Mouse (Mus musculus) urinary bladder, postnatal 25 days (tissue): ENCODE data around the gene Primpol.
A peak's percentile ranks its signal among the peaks of the same experiment; 100 is the strongest.

Experiments
- DNase-seq: peaks from one replicate; pipeline ENCODE4 v3.0.0; 2022; ENCODE audit warnings: low spot score

Primpol gene

DNA sequence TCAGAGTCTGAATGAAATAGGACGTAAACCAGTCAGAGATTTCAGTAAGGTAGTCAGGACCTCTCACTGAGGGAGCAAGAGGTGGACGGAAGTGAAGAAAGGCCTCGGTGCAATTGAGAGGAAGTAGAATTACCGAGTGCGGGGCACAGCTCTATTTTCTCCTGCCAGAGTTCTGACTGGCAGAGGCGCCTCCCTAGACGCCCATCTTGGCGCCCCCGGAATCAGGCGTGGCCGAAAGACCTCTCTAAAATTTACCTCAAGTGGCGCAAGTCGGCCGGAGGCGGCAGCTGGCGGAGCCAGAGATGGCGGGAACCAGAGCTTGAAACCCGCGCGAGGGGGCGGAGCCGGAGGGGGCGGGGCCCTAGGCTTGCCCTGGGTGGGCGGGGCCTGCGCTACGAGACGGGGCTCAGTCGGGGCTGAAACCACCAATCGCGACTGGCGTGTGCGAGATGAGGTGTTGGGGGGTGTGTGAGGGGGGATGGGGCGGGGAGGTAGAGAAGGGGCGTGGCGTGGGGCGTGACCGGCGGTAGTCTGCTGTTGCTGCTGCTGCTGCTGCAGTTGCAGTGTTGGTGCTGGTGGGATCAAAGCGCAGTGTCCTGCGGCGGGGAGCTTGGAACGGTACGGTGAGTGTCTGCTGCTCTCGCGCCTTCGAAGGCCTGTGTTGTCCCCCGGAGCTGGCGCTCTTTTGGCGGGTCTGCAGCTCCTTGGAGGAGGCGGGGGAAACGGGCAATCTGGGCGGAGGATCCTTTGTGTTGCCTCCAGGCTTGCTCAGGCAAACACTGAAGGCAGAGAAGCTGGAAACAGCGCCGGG, at the start of gene Primpol, which contains the start of gene Casp3:
Gene Primpol (minus strand): TSS at position 334 of the 811 bp plus-strand sequence.
Gene Casp3 (plus strand): TSS at position 413 of the 811 bp plus-strand sequence.
- DNase-seq = peak; percentile 95

DNA sequence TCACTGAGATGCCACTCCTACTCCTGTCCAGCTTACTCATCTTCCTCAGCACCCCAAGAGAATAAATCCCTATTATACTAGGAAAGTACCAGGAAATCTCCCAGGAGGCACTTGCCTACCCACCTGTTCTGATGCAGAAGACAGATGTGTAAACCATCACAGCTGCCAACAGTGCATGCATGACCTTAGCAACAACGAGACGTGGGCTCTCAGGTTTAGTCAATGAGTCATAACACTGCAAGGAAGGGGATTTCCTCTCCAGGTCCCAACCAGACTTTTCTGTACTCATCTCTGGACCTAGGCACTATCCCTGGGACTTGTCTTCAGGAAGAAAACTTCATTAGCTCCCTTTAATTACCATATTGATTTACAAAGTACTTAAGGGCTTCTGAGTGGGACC, 38.9 kb upstream of the Primpol start:
- no peak for DNase-seq

DNA sequence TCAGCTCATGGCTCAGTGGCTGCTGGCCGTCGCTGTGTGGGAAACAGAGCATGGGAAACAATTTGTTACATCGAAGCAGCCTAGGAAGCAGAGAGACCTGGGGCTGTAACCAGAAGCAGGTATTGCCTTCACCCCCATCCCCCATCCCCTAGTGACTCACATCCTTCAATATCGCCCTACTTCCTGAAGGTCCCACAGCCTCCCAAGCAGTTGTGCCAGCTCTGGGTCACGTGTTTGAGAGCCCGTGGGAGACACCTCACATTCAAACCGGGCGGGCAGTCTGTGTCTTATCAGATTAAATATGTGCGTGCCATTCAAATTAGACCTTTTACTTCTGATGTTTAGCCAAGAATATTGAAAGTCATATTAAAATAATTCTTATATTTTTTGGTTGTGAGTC, 34.9 kb upstream of the Primpol start:
- peak; percentile 24 for DNase-seq

DNA sequence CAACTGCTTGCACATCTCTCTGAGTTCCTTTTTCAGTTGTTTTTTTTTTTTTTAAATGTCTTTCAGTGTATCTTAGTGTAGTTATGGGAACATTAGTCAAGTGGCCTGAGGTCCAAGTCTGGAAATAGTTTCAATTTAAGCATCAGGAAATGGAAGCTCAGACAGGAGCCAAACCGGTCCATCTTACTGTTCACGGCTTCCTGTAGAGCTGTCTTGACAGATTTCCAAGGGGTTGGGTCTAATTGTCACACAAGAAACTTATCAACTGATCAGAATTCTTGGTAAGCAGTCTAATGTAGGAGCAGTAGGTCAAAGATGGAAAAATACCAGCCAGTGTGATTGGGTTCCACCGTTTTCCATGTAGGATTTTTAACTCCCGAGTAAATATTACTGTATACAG, 31.4 kb upstream of the Primpol start:
- DNase-seq = no peak

DNA sequence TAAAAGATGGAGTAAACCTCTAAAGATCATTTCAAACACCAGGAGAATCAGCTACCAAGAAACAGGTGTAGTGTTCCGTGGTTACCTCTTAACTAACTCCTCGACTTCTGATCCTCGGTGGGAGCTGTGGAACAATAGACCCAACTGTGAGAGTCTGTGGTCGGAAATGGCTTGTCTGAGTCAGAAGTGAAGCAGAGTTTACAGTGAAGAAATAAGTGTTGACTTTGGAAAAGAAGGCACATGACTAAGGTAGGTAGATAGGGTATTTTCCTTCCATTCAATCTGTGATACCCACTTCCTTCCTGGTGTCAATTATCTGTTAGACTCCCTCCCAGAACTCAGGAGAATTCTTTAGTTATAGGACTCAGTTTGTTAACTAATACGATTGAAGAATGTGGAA, 24.3 kb upstream of the Primpol start:
- no peak for DNase-seq

DNA sequence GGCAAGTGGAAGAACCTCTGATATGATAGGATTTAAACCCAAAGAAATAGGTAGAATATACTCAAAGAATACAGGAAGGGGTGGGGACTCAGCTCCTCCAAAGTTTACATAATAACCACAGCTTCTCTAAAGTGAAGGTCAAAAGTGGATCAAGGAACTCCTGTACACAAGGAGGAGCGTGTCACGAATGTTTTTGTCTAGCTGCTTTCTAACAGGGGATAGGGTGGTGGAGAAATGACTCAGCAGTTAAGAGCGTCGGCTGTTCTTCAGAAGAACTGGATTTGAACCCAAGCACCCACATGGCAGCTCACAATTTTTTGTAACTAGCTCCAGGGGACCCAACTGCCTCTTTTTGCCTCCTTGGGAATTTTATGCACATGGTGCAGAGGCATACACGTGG, 22.8 kb upstream of the Primpol start:
- no peak for DNase-seq

DNA sequence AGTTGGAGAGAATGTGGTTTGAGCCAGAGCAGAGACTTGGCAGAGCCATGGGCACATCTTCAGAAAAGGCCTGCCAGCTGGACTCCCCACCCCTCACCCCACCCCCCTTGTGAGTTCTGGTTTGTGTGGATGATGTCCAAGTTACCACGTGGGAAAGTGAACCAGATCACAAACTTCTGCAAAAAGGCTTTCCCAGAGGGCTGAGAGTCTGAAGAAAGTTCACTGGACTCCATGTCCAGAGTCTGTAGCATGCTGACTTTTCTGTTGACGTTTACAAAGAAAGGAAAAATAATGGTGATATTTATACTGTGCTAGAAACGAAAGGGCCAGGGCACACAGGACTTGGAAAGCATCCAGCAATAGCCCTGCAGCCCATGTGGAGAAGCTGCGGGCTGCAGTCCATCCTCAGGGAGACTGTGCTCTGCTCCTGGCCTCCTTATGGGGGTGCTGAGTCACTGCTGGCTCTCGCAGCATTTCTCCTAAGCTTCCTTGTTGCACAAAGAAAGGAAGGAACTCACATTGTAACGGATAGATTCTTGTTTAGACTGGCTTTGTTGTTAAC, 22.1 kb upstream of the Primpol start:
- DNase-seq = no peak

DNA sequence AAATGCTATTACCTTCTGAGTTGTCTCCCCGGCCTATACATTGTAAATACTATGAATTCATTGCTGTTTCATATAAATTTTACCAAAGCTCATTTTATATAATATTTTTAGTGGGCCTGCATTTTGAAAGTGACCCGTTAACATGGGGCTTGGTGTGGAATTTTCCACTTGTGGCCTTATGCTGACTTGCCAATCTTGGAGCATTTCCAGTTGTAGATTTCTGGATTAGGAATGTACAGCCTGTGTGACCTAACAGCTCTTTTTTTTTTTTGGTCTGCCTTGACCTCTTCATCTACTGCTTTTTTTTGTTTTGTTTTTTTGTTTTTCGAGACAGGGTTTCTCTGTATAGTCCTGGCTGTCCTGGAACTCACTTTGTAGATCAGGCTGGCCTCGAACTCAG, 13.9 kb upstream of the Primpol start:
- DNase-seq = no peak

DNA sequence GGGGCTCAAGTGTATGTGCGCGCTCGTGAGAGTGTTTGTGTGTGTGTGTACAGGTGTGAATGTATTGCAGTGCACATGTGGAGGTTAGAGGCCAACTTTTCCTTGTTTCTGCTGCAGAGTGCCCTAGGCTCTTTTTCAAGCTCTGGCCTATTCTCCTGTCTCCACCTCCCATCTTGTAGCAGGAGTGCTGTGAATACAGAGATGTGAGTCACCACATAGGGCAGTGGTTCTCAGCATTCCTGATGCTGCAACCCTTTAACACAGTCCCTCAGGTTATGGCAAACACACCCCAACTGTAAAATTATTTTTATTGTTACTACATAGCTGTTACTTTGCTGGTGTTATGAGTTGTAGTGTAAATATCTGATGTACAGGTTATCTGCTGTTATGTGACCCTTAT, 13.4 kb upstream of the Primpol start:
- no peak for DNase-seq

DNA sequence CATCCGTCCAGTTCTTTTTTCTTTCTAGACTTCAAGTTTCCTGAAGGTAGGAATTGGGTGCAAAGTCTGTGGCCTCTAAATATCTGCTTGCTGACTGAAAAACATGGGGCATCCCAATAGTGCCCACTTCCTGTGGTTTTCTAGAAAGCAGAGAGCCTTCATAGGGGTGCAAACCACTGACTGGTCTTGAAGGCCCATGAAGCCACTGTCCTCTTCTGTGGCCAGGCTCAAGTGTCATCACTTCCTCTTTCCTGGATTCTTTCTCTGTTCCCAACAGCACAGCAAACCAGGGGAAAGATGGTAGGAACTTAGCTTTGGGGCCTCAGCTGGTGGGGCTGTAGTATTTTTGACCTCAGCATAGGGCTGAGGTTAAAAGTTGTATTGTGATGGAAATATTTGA, 11.6 kb upstream of the Primpol start:
- no peak for DNase-seq

DNA sequence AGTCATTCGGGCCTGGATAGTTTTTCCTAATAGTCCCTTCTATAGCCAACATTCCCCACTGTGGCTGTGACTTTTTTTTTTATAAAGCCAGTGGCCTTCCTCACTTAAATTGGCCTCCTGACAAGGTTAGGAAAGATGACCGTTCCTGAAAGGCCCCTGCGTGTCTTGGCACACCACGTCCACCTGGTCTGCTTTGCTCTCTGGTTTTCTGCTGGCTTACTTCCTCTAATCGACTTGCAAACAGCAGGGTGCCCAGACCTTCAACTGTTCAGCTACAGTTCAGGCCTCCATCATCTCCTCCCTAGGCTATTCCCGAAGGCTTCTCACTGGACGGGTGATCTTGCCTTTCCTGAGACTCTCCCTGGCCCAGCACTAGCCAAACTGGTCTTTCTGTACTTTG, 10.9 kb upstream of the Primpol start:
- DNase-seq = no peak

DNA sequence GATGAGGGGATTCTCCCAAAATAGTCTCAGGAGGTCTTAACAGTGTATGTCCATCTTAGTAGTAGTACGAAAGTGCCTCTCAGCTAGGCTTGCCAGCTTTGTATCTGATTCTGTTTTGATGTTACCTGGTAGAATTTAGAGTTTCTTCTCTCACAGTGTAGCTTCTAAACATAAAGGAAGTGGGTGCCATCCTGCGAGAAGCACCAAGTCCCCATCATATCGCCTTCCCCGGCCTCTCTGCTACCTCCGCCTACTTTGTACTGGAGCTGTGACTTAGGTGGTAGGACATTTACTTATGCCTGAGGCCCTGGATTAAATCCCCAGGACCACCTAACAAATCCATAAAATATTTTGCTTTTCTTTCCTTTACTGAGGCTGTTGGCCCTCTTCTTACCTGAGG, 9.6 kb upstream of the Primpol start:
- DNase-seq = no peak

DNA sequence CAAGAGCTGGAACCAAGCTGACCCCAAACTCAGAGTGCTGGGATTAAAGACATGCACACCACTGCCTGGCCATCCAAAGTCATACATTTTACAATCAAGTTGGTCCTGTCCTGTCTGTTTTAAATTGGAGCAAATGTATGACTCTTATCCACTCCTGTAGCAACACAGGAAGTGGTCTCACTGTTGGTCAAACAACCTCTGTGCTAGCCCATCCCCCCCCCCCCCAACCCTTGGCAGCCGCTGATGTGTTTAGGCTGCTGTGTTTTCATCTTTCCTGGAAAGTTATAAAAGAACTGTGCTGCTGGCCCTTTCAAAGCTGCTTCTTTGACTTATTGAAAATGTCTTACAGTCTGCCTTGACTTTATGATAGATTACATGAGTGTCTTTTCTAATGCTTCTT, 8.2 kb upstream of the Primpol start:
- no peak for DNase-seq

DNA sequence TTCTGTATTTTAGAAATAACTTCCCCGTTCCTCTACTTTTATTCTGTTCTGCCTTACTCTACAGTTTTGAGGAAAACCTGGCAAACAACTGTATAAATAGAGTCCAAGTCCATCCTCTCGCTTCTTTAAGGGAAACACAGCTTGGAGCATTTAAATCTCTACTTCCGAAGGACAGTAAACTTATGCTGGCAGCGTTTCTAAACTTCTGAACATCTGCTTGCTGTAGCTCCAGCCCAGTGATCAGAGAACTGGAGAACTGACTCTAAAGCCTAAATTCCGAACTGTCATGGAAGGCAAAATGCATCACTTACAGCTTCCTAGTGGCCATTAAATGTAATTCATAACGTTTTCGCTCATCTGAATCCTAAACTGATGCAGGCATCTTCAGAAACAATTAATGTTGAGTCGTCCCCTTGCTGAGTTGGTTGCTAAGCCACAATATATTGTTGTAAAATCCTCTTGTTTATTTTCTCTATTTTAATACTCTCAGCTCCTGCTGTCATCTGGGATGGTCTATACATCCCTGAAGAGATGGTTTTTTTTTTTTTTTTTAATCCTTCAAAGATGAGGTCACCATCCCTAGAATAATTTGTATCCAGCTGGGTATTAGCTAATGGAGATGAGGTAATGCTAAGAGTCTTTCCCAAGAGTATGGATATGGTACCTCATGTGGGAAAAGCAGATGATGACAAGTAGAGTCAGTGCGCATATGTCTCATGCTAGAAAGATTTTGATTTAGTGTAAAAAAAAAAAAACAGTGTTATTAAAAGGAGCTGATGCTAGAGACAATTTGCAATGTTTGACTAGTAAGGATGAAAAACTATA, 5.6 kb upstream of the Primpol start:
- DNase-seq = no peak

DNA sequence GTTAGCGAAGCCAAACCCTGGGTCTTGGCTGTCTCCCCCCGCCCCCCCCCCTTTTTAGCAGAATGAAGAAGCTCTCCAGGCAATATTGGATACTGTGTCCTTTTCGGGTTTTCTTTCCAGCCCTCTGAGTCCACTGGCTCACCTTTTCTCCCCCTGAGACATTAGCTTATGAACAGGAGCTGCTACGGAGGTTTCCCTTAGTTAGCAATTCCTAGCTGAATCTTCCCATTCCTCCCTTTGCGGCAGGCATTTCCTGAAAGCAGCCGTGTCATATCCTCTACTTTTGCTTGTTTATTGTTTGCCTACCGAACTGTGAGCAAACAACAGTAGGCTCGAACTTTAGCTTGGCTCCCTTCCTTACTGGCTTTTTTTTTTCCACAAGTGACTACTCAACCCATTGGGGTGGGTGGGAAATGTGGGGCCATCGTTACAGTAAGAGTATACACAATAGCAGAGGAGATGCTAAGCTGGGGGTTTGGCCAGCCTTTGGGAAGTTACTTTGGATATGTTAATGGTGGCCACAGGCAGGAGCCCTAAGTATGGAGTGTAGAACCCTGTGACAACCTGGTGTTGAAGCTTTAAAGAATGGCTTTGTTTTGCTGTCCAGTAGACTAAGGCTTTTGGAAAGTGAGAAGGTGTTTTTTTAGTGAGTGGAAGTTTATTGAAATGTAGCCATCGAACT, 1.8 kb upstream of the Primpol start:
- no peak for DNase-seq

DNA sequence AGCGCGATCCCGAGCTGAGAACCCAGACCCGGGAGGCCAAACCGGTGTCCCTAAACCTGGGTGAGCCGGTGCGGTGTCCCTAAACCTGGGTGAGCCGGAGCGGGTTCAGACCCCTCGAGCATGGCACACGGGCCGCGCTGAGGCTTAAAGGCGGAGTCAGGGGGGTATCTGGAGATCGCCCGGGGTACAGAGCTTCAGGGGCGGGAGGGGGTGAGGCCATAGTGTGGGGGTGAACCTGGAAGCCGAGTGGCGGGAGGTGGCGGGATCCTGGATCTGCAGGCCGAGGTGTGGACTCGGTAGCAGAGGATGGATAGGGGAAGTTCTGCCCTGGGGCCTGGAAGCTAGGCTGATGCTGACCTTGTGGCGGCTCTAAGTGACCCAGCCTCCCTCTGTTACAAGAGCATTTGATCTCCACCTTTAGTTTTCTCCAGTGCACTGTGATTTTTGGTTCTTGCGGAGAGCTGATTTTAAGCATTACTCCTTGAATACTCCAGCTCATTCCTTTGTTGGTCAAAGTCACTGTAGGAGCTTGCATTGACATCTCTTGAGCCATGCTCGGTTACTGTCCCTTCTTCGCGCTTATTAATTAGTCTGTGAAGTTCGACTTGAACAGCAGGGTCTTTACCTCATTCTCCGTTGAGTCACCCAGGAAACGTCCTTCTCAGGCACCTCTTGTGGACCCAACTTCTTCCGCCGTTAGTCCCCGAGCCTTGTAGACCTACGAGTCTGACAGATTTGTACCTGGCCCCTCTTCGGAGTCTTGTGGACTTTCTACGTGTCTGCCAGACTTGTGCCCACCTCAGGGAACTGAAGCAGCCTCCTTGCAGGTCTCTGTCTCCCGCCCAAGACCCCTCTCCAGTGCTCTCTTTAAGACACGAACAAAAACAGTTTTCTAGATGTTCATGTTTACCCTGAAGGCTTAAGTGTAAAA, 943 bp upstream of the Primpol start:
- DNase-seq = no peak

DNA sequence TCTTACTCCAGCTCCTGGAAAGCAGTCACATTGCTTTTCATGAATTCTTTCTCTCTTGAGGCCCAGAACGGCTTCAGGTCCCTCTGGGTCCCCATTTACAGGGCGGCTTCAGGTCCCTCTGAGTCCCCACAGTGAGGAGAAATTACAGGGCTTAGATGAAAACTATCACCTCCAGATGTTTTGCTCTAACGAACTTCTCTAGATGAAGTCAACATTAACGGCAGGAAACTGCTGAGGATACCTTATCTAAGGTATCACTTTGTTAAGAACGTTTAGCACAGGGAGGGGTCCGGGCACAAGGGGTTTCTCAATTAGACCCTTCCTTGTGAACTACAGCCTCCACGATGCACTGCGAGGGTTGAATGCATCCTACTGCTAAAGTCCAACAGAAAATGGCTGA, 1.1 kb downstream of the Primpol start:
- no peak for DNase-seq

DNA sequence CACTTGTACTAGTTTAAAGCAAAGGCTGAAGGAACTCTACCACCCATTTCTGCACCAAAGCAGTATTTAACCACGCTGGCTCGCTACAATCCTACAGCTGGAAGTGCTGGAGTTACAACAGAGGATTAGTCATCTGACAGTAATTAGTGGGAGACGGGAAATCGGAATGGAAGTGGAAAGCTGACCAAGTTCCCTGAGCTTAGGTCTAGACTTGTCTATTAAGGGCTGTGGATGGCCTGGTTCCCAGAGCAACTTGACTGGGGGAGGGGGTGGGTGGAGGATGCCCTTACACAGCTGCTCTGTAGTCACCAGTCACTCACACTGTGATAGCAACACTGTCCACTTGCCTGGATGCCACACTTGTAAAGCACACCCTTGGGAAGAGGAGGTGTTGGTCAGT, 3.6 kb downstream of the Primpol start:
- DNase-seq = no peak

DNA sequence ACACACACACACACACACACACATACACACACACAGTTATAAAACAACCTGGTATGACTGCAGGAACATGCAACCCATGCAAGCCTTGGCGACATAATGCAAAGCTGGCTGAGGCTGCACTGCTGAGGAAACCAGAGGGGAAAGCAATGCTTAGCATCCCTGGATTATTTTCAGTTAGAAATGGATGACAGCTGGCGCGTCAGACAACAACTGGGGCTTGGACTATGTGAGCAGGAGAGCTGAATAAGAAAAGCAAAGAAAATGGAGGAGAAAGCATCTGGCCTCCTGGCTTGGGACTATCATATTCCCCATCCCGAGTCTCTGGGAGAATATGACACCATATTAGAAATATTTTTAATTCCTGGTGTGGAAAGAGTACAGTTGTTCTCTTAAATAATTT, 4.1 kb downstream of the Primpol start:
- no peak for DNase-seq

DNA sequence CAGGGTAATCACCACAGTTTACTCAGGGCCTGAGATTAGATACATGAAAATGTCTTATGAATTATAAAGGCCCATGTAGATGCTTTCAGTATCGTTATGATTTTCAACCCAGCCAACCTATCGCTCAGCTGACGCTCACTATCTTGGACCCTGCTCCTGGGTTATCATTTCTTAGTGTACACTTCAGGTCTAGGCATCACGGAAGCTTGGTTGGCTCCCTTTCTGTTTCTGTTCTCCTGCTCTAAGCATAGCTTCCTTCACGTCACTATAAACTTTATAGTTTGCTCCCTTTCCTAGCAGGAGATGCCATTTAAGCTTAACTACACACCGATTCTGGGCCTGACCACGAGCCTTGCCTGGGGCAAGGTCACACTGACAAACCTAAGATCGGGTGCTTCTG, 5.5 kb downstream of the Primpol start:
- DNase-seq = no peak

DNA sequence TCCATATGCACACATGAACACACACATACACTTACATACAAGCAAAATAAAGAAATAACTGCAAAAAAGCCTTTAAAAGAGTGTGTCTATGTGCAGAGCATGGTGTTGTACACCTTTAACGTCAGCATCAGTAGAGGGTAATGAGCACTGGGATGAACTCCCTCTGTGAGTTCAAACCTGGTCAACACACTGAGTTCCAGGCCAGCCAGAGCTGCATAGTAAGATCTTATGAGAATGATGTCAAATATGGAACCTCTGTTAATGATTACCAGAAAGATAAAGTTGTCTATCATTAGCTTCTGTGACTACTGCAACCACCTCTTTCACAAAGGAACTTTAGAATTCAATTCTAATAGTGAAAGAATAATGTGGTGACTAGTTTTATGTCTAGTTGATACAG, 10.1 kb downstream of the Primpol start:
- no peak for DNase-seq
